8 mouse cellular contexts compared by ENCODE assay signal in the genomic region with DNA sequence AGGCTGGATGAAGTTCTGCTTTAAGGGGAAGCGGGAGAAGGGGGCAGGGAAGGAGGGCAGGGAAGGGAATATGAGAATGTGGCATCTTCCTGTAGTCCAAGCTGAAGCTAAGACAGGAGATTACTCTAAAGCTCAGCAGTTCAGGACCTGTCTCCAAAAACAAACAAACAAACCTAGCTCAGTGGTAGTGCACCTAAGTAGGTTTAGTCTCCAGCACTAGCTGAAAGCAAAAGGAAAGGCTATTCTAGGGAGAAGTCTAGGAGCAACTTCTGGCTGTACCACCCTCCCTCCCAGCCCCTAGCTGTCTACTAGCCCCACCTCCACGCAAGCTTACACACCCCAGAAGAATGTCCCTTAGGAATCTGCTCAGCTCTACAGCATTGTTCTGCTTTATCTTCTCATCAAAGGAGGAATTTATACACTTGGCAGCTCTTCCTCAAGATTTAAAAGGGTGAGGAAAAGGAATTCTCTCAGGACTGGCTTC. TPM values are rescaled to one million over a fixed set of nuclear protein-coding genes. Genes with fewer than 3 reads are reported as not detected.
DNase-seq lines count a peak whose midpoint lies in the region; ATAC-seq lines count a peak whose summit lies in the region.

No protein-coding gene starts in this region.

- peak overlapping the region; percentile 88 for H3K4me2 ChIP-seq in hindbrain, embryonic 15.5 days
- H3K4me2 ChIP-seq in liver, embryonic 12.5 days = peak overlapping the region; percentile 99
- peak overlapping the region; percentile 77 for H3K4me2 ChIP-seq in neural tube, embryonic 12.5 days (replicated peaks)

- 0 out of 2 replicates have a peak overlapping the region, but pooled peaks have one; percentile 96 for H3K27ac ChIP-seq in forebrain, embryonic 10.5 days
- H3K27ac ChIP-seq in hindbrain, embryonic 15.5 days (replicated peaks) = peak overlapping the region; percentile 93
- no peak overlapping the region for H3K27ac ChIP-seq in liver, embryonic 12.5 days
- no peak overlapping the region for H3K27ac ChIP-seq in neural tube, embryonic 12.5 days

- H3K9ac ChIP-seq in hindbrain, embryonic 15.5 days = peak overlapping the region; percentile 71
- no peak overlapping the region for H3K9ac ChIP-seq in liver, embryonic 12.5 days
- H3K9ac ChIP-seq in neural tube, embryonic 12.5 days = peak overlapping the region; percentile 88; the same call in 1 of the 2 replicates

- peaks cover 35% of the 10 kb centered on the region for H3K4me1 ChIP-seq in forebrain, embryonic 10.5 days
- H3K4me1 ChIP-seq in hindbrain, embryonic 15.5 days (replicated peaks) = peaks cover 33% of the 10 kb centered on the region
- peaks cover 26% of the 10 kb centered on the region for H3K4me1 ChIP-seq in liver, embryonic 12.5 days
- peaks cover 10% of the 10 kb centered on the region for H3K4me1 ChIP-seq in neural tube, embryonic 12.5 days

- H3K27me3 ChIP-seq in forebrain, embryonic 10.5 days (ENCODE audit: poor library complexity, severe bottlenecking) = 0 out of 2 replicates have a peak, but pooled peaks cover 4% of the 10 kb centered on the region
- no peaks in the 10 kb centered on the region for H3K27me3 ChIP-seq in hindbrain, embryonic 15.5 days
- H3K27me3 ChIP-seq in liver, embryonic 12.5 days (replicated peaks) = peaks cover 24% of the 10 kb centered on the region
- H3K27me3 ChIP-seq in neural tube, embryonic 12.5 days (replicated peaks) = no peaks in the 10 kb centered on the region

- H3K4me3 ChIP-seq in forebrain, embryonic 10.5 days = peak overlapping the region; percentile 97
- H3K4me3 ChIP-seq in hindbrain, embryonic 15.5 days = peak overlapping the region; percentile 99
- peak overlapping the region; percentile 85 for H3K4me3 ChIP-seq in liver, embryonic 12.5 days
- H3K4me3 ChIP-seq in neural tube, embryonic 12.5 days = peak overlapping the region; percentile 88

- 0 out of 2 replicates have a peak, but pooled peaks cover 4% of the 10 kb centered on the region for H3K36me3 ChIP-seq in forebrain, embryonic 10.5 days (replicated peaks)
- H3K36me3 ChIP-seq in hindbrain, embryonic 15.5 days = no peaks in the 10 kb centered on the region
- no peaks in the 10 kb centered on the region for H3K36me3 ChIP-seq in liver, embryonic 12.5 days
- no peaks in the 10 kb centered on the region for H3K36me3 ChIP-seq in neural tube, embryonic 12.5 days

- no peak for ATAC-seq in hindbrain, embryonic 15.5 days (ENCODE audit: low FRiP score, low read depth)
- no peak for ATAC-seq in liver, embryonic 12.5 days
- ATAC-seq in neural tube, embryonic 12.5 days (ENCODE audit: low FRiP score, low read depth) = no peak
- ATAC-seq in erythroid progenitor cell, adult 5-6 weeks (replicated peaks; ENCODE audit: low FRiP score, poor library complexity, severe bottlenecking) = no peak
- ATAC-seq in cerebellum, adult (ENCODE audit: insufficient number of reproducible peaks, low FRiP score, low TSS enrichment) = no peak

- H3K9me3 ChIP-seq in forebrain, embryonic 10.5 days = no peaks in the 10 kb centered on the region
- no peaks in the 10 kb centered on the region for H3K9me3 ChIP-seq in hindbrain, embryonic 15.5 days
- H3K9me3 ChIP-seq in liver, embryonic 12.5 days (replicated peaks) = no peaks in the 10 kb centered on the region
- H3K9me3 ChIP-seq in neural tube, embryonic 12.5 days = no peaks in the 10 kb centered on the region

- peak; percentile 86 for DNase-seq in 3T3-L1 (ENCODE audit: low read depth, low spot score)
- DNase-seq in MN1 (ENCODE audit: low spot score) = peak; percentile 55
- no peak for DNase-seq in forebrain, embryonic 10.5 days (ENCODE audit: extremely low spot score, low spot score)

- WGBS in forebrain, embryonic 10.5 days = 0% methylated on average over 2 of the region's 2 CpGs
- 7% methylated on average over 2 of the region's 2 CpGs for WGBS in hindbrain, embryonic 15.5 days
- WGBS in liver, embryonic 12.5 days (ENCODE audit: insufficient replicate concordance) = 5% methylated on average over 2 of the region's 2 CpGs
- WGBS in neural tube, embryonic 12.5 days = 6% methylated on average over 2 of the region's 2 CpGs

RNA-seq across cellular contexts. Expression of gene Pik3c2a, which starts 1.1 kb away (rescaled TPM):
- polyA plus RNA-seq in forebrain, embryonic 10.5 days (2016; fragmentation: Nextera tagmentation; extraction: Ambion mirVana) = 33.9 and 35.5 TPM in 2 replicates
- polyA plus RNA-seq in hindbrain, embryonic 15.5 days (2015; fragmentation: Nextera tagmentation; extraction: Ambion mirVana) = 13.8 and 16.7 TPM in 2 replicates
- polyA plus RNA-seq in liver, embryonic 12.5 days (2016; fragmentation: Nextera tagmentation; extraction: Ambion mirVana) = 8.9 and 9.4 TPM in 2 replicates
- polyA plus RNA-seq in neural tube, embryonic 12.5 days (2016; fragmentation: Nextera tagmentation; extraction: Ambion mirVana) = 25.4 and 26.2 TPM in 2 replicates
- total RNA-seq in erythroid progenitor cell, adult 5-6 weeks (2015; ENCODE audit: low replicate concordance) = 5.0 and 11.3 TPM in 2 replicates
- 2.3 and 10.9 TPM in 2 replicates for total RNA-seq in erythroid progenitor cell, adult 5-6 weeks (2017; ENCODE audit: low replicate concordance)

RNA-seq across cellular contexts. Expression of gene Nucb2, which starts 59.8 kb away (rescaled TPM):
- 10.1 and 12.7 TPM in 2 replicates for polyA plus RNA-seq in forebrain, embryonic 10.5 days (2016; fragmentation: Nextera tagmentation; extraction: Ambion mirVana)
- 27.5 and 29.6 TPM in 2 replicates for polyA plus RNA-seq in hindbrain, embryonic 15.5 days (2015; fragmentation: Nextera tagmentation; extraction: Ambion mirVana)
- polyA plus RNA-seq in liver, embryonic 12.5 days (2016; fragmentation: Nextera tagmentation; extraction: Ambion mirVana) = 3.3 and 3.5 TPM in 2 replicates
- 14.9 and 16.4 TPM in 2 replicates for polyA plus RNA-seq in neural tube, embryonic 12.5 days (2016; fragmentation: Nextera tagmentation; extraction: Ambion mirVana)
- 16.9 and 18.0 TPM in 2 replicates for total RNA-seq in erythroid progenitor cell, adult 5-6 weeks (2015; ENCODE audit: low replicate concordance)
- total RNA-seq in erythroid progenitor cell, adult 5-6 weeks (2017; ENCODE audit: low replicate concordance) = 11.5 and 18.5 TPM in 2 replicates

Comparison
In these comparisons a context has a peak if more than half of its experiments do, and no peak if none do; other contexts are left out.
1. H3K27ac ChIP-seq: peak in forebrain, embryonic 10.5 days (single experiment) and hindbrain, embryonic 15.5 days (single experiment); none in liver, embryonic 12.5 days (single experiment) and neural tube, embryonic 12.5 days (single experiment).
2. Peak in every context shown above with its lines, with median percentiles within 50 percentile points of each other: H3K4me3 ChIP-seq and H3K4me2 ChIP-seq.